ENCODE assay signal across 9 mouse cellular contexts in genomic region chr2:93046509-93046835, GRCm38 (mm10). TPM values are rescaled to one million over a fixed set of nuclear protein-coding genes. Genes with fewer than 3 reads are reported as not detected.
A peak's percentile ranks its signal among the peaks of the same experiment; 100 is the strongest.
DNase-seq lines count a peak whose midpoint lies in the region; ATAC-seq and TF ChIP-seq lines count a peak whose summit lies in the region.
"Had no signal": no experiment of that assay in that cellular context is flagged by ENCODE, and none has a peak within 500 bp of the region (broad histone marks: within the 10 kb centered on the region; RNA-seq: fewer than 3 reads in every experiment).

No protein-coding gene starts in this region.

- WGBS in heart, embryonic 15.5 days: 20% methylated on average over 5 of the region's 5 CpGs
- 22% methylated on average over 5 of the region's 5 CpGs for WGBS in forebrain, embryonic 16.5 days
- WGBS in liver, postnatal 0 days (ENCODE audit: insufficient replicate concordance): 7% methylated on average over 5 of the region's 5 CpGs

- peak overlapping the region; percentile 82 for H3K4me2 ChIP-seq in heart, embryonic 15.5 days
- H3K4me2 ChIP-seq in forebrain, embryonic 16.5 days (ENCODE audit: low read length): peak overlapping the region; percentile 70
- peak overlapping the region; percentile 85 for H3K4me2 ChIP-seq in liver, postnatal 0 days (ENCODE audit: low read depth, low read length)

- peak overlapping the region; percentile 98 for H3K9ac ChIP-seq in heart, embryonic 15.5 days
- peak overlapping the region; percentile 96 for H3K9ac ChIP-seq in ES-Bruce4 (ENCODE audit: low read depth, poor library complexity, severe bottlenecking)
- H3K9ac ChIP-seq in forebrain, embryonic 16.5 days (replicated peaks; ENCODE audit: low read depth, low read length): peak overlapping the region; percentile 94
- peak overlapping the region; percentile 96; the same call in 1 of the 2 replicates for H3K9ac ChIP-seq in liver, postnatal 0 days (replicated peaks)

- no peak for TF ChIP-seq POLR2A in ES-Bruce4 (IDR thresholded peaks at IDR 0.05; ENCODE audit: insufficient read depth, low read length)

- no peaks in the 10 kb centered on the region for H3K9me3 ChIP-seq in heart, embryonic 15.5 days (replicated peaks)
- H3K9me3 ChIP-seq in ES-Bruce4 (replicated peaks; ENCODE audit: control insufficient read depth, insufficient read depth, low read length, poor library complexity, severe bottlenecking): no peaks in the 10 kb centered on the region
- H3K9me3 ChIP-seq in forebrain, embryonic 16.5 days (ENCODE audit: control insufficient read depth, low read length): no peaks in the 10 kb centered on the region
- no peaks in the 10 kb centered on the region for H3K9me3 ChIP-seq in liver, postnatal 0 days (ENCODE audit: low read length)

- H3K36me3 ChIP-seq in heart, embryonic 15.5 days: no peaks in the 10 kb centered on the region
- H3K36me3 ChIP-seq in ES-Bruce4 (ENCODE audit: control insufficient read depth, insufficient read depth, low read length, poor library complexity, severe bottlenecking): no peaks in the 10 kb centered on the region
- H3K36me3 ChIP-seq in forebrain, embryonic 16.5 days (ENCODE audit: control insufficient read depth, insufficient read depth): no peaks in the 10 kb centered on the region
- H3K36me3 ChIP-seq in liver, postnatal 0 days (replicated peaks; ENCODE audit: insufficient read depth, low read length): no peaks in the 10 kb centered on the region

- H3K27ac ChIP-seq in heart, embryonic 15.5 days: peak overlapping the region; percentile 96
- no peak overlapping the region for H3K27ac ChIP-seq in ES-Bruce4 (ENCODE audit: insufficient read depth, low read length)
- H3K27ac ChIP-seq in forebrain, embryonic 16.5 days (ENCODE audit: low read length): peak overlapping the region; percentile 91; the same call in 1 of the 2 replicates
- peak overlapping the region; percentile 96 for H3K27ac ChIP-seq in liver, postnatal 0 days (ENCODE audit: low read depth)

- no peak for TF ChIP-seq CTCF in ES-Bruce4 (IDR thresholded peaks at IDR 0.05; ENCODE audit: low read depth, low read length)
- no peak for TF ChIP-seq CTCF in liver, postnatal 0 days (IDR thresholded peaks at IDR 0.05; ENCODE audit: low read depth)

- intact Hi-C loops in heart, postnatal 36 days (cut with DNase I): loop anchor here (2.0 to 5.0 kb wide), 2 partner anchors 16 to 59 kb away; no protein-coding TSS in a partner anchor

- H3K4me3 ChIP-seq in heart, embryonic 15.5 days: peak overlapping the region; percentile 81
- peak overlapping the region; percentile 84; the same call in 1 of the 2 replicates for H3K4me3 ChIP-seq in ES-Bruce4 (ENCODE audit: low read depth, low read length)
- peak overlapping the region; percentile 82 for H3K4me3 ChIP-seq in forebrain, embryonic 16.5 days (replicated peaks; ENCODE audit: low read length)
- peak overlapping the region; percentile 69 for H3K4me3 ChIP-seq in liver, postnatal 0 days (ENCODE audit: low read depth, low read length)

- H3K27me3 ChIP-seq in heart, embryonic 15.5 days: no peaks in the 10 kb centered on the region
- H3K27me3 ChIP-seq in ES-Bruce4 (ENCODE audit: control insufficient read depth, insufficient read depth, low read length, poor library complexity, severe bottlenecking): no peaks in the 10 kb centered on the region
- H3K27me3 ChIP-seq in forebrain, embryonic 16.5 days (replicated peaks; ENCODE audit: control insufficient read depth, insufficient read depth, low read length): no peaks in the 10 kb centered on the region
- no peaks in the 10 kb centered on the region for H3K27me3 ChIP-seq in liver, postnatal 0 days (ENCODE audit: insufficient read depth, low read length)
- H3K27me3 ChIP-seq: Patski had no signal

- TF ChIP-seq EP300 in ES-Bruce4 (IDR thresholded peaks at IDR 0.05; ENCODE audit: insufficient read depth, low read depth, low read length): no peak
- 0 out of 2 replicates have a peak, but pooled peaks have one; percentile 17 for TF ChIP-seq EP300 in liver, postnatal 0 days (IDR thresholded peaks at IDR 0.05; ENCODE audit: low read depth)

- no peak for ATAC-seq in heart, embryonic 15.5 days (replicated peaks; ENCODE audit: insufficient number of reproducible peaks, insufficient read depth, low FRiP score, low read depth)
- ATAC-seq in forebrain, embryonic 16.5 days: no peak
- ATAC-seq in liver, postnatal 0 days: no peak

- peaks cover 55% of the 10 kb centered on the region for H3K4me1 ChIP-seq in heart, embryonic 15.5 days (replicated peaks)
- H3K4me1 ChIP-seq in ES-Bruce4 (ENCODE audit: control insufficient read depth, insufficient read depth, low read length): no peaks in the 10 kb centered on the region
- peaks cover 12% of the 10 kb centered on the region for H3K4me1 ChIP-seq in forebrain, embryonic 16.5 days (replicated peaks; ENCODE audit: control insufficient read depth, insufficient read depth, low read length)
- H3K4me1 ChIP-seq in liver, postnatal 0 days (ENCODE audit: insufficient read depth): peaks cover 19% of the 10 kb centered on the region

- DNase-seq in heart, postnatal 36 days: no peak
- DNase-seq in liver, postnatal 0 days: no peak
- no peak for DNase-seq in gastrocnemius, postnatal 10 days
- DNase-seq in urinary bladder, postnatal 14 days (ENCODE audit: low spot score): no peak
- DNase-seq in right cerebral cortex, postnatal 14 days: no peak

RNA-seq across cellular contexts. Expression of gene Prdm11, which starts 0.5 kb away (rescaled TPM):
- polyA plus RNA-seq in heart, embryonic 15.5 days (2015; fragmentation: Nextera tagmentation; extraction: Ambion mirVana): 4.7 and 5.7 TPM in 2 replicates
- 10 to 100 TPM in 1 of 2 experiments, 1 to 10 TPM in 1; 8.8 to 10.4 TPM for total RNA-seq in heart, postnatal 36 days (2021)
- polyA plus RNA-seq in ES-Bruce4 (2011; ENCODE audit: insufficient read depth, insufficient read length, low read depth, missing spikeins): 2.1 and 2.4 TPM in 2 replicates
- 1.7 and 2.4 TPM in 2 replicates for polyA plus RNA-seq in forebrain, embryonic 16.5 days (2015; fragmentation: Nextera tagmentation; extraction: Ambion mirVana)
- 0.86 and 1.2 TPM in 2 replicates for polyA plus RNA-seq in liver, postnatal 0 days (2015; fragmentation: Nextera tagmentation; extraction: Ambion mirVana)
- 1 to 10 TPM; 3.2 to 3.4 TPM for total RNA-seq in gastrocnemius, postnatal 10 days (2021)
